Mouse (Mus musculus) megakaryocyte, embryonic 14.5 days (primary cell): ENCODE results near the gene Cntrob.

Experiments used
- FLI1 ChIP-seq: IDR thresholded peaks from 2 replicates; pipeline ENCODE4 v1.6.1; 2012; ENCODE audit warnings: low read length, inconsistent platforms, mixed read lengths
- GATA1 ChIP-seq: IDR thresholded peaks from 3 replicates; pipeline ENCODE4 v1.6.1; 2012; ENCODE audit warnings: mixed read lengths, low read length, inconsistent platforms, borderline replicate concordance

DNA sequence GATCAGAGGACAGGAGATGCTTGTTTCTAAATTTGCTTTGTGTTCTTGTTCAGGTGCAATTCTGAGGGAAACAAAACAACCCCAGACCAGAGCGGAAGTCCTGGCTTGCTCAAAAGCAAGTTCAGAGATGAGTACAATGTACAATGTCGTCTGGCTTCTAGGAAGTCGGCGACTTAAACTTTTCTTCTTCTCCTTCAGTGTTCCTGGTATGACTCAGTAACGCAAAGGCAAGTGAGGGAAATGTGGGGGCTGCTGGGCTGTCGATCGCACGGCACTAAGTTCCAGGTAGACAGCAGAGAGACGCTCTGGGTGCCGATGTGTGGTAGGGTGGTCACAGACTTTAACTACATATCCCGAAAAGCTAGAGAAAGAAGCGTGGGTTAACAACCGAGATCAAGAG lies 55.5 kb downstream of the Cntrob start:
- TF ChIP-seq GATA1: no peak
- TF ChIP-seq FLI1: no peak
